13 mouse cellular contexts compared by ENCODE assay signal in the genomic region with DNA sequence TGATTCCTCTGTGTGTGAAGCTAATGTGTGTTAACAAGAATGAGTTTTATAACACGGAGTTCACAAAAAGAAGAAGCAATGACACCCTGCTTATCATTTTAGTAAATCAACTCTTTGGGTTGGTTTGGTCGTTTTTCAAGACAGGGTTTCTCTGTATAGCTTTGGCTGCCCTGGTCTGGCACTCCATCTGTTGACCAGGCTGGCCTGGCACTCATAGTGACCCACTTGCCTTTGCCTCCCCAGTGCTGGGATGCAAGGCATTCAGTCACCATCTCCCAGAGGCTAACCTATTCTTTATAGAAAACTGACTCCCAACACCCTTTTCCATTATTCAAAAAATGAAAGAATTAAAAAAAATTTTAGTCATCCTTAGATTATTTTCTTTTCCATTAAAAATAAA.
"Had no signal": no experiment of that assay in that cellular context is flagged by ENCODE, and none has a peak within 500 bp of the region (broad histone marks: within the 10 kb centered on the region; RNA-seq: fewer than 3 reads in every experiment).

No protein-coding gene starts in this region.

- H3K9ac ChIP-seq: liver, embryonic 15.5 days; lung, embryonic 14.5 days; neural tube, embryonic 13.5 days had no signal

- H3K4me1 ChIP-seq: midbrain, embryonic 10.5 days; neural tube, embryonic 13.5 days had no signal

- H3K4me3 ChIP-seq: layer of hippocampus, adult 2 months; liver, embryonic 15.5 days; midbrain, embryonic 10.5 days; neural tube, embryonic 13.5 days had no signal

- H3K27me3 ChIP-seq: liver, embryonic 15.5 days; neural tube, embryonic 13.5 days had no signal

- ATAC-seq: midbrain, embryonic 16.5 days had no signal

- H3K9me3 ChIP-seq: liver, embryonic 15.5 days; midbrain, embryonic 10.5 days; neural tube, embryonic 13.5 days had no signal

- H3K27ac ChIP-seq: layer of hippocampus, adult 2 months; liver, embryonic 15.5 days; midbrain, embryonic 10.5 days; neural tube, embryonic 13.5 days had no signal

- H3K4me2 ChIP-seq: liver, embryonic 11.5 days; liver, embryonic 15.5 days; lung, embryonic 14.5 days; neural tube, embryonic 13.5 days had no signal

- H3K36me3 ChIP-seq: liver, embryonic 15.5 days; midbrain, embryonic 10.5 days; neural tube, embryonic 13.5 days had no signal

- DNase-seq: kidney, postnatal 10 days; left cerebral cortex, postnatal 4 days; lung, embryonic 14.5 days; lung, postnatal 10 days; lung, postnatal 4 days; right cerebral cortex, postnatal 14 days; thymus, postnatal 36 days had no signal
